Mouse (Mus musculus): ENCODE measurements at regions not wholly inside any gene's neighbourhood (a gene's known extent, or its start where the extent isn't known, plus 50 kb on each side); places are given as distances from the start of the nearest gene placed in this dataset.

- no peak for DNase-seq (ENCODE audit: low read depth, low spot score)
Observed at GRCm38 (mm10) chr13:44077022-44077421, 292.4 kb downstream of the Cd83 start.

GRCm38 (mm10) chr13:44085621-44086510 is 301.3 kb downstream of the Cd83 start:
- peak; percentile 36 for DNase-seq (ENCODE audit: low read depth, low spot score)

GRCm38 (mm10) chr13:44086801-44087200 is 302.2 kb downstream of the Cd83 start:
- peak; percentile 39 for DNase-seq (ENCODE audit: low read depth, low spot score)

- no peak for DNase-seq (ENCODE audit: low read depth, low spot score)
Observed at GRCm38 (mm10) chr13:44097141-44097540, 312.6 kb downstream of the Cd83 start.

- no peak for DNase-seq (ENCODE audit: low read depth, low spot score)
Observed at GRCm38 (mm10) chr13:44099511-44099910, 314.9 kb downstream of the Cd83 start.

DNA sequence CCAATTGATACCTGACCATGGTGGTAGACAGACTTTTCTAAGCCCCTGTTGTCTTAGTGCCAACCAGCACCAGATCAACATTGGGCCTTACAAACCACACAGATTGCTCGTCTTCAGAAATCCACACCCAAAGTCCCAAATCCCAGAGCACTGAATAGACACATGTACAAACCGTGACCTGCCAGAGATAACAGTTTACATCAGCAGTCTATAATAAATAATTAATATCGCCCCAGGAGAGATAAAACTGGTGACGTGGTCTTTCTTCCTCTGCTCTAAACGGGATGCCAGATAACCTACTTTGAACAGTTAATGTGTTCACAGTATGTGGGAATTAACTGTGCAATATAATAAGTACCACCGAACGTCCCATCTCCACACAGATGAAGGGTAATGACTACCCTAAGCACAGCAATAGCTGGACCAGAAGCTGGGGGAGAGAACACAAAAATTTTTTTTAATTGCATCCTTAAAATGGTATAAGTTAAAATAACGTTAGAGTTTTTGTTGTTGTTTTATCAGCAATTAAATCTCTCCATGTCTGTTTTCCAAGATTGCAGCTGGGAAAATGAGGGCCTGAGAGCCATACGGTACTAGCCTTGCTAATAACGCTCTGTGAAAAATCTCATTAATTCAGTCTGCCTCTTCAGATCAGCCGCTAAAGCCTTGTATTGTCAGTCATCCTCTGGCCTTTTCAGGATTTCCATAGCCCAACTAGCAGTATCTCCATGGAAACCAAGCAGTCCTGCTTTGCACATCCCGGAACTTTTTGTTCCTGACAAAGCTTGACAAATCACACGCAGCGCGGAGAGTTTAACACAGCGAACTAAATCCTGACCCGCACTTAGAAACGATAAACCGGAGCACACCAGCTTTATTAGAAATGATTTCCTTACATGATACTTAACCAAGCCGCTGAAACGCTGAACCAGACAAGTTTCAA is 315.8 kb downstream of the Cd83 start:
- DNase-seq (ENCODE audit: low read depth, low spot score): no peak

GRCm38 (mm10) chr13:44101161-44101560 is 316.6 kb downstream of the Cd83 start:
- no peak for DNase-seq (ENCODE audit: low read depth, low spot score)

DNA sequence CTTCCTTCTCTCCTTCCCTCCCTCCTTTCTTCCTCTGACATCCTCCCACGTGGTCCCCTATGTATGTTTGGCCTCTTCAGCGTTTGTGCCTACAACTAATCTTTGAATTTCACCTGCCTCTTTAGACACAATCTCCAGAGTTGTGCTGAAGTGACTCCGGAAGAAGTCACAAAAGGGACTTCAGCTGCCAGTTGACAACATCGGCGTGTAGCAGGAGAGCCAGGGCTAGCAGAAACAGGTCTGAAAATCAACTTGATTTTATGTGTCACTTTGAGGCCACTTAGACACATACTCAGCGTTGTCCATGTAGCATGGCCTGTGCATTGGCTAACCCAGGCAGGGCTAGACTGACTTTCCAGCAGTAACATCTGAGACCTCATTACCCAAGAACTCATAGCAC is 317.2 kb downstream of the Cd83 start:
- no peak for DNase-seq (ENCODE audit: low read depth, low spot score)

- no peak for DNase-seq (ENCODE audit: low read depth, low spot score)
Observed at GRCm38 (mm10) chr13:44102257-44102656, 317.7 kb downstream of the Cd83 start.

DNA sequence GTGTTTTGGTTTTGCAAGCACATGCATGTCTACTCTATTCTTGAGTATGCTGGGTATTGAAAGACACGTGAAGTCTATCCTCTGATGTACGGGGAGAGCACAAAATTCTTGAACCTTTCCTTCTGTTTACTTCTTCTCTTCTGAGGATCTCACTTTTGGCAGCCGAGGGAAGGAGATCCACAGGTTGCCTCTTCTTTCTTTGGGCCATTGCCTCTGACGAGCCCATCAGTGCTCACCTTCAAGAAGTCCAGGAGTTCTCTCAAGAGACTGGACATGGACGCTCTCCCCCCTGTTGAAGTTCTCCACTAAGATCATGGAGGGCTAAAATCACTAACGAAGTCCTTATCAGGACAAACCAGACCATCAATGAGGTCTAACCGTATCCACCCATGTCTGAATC is 318.8 kb downstream of the Cd83 start:
- DNase-seq (ENCODE audit: low read depth, low spot score): no peak

DNA sequence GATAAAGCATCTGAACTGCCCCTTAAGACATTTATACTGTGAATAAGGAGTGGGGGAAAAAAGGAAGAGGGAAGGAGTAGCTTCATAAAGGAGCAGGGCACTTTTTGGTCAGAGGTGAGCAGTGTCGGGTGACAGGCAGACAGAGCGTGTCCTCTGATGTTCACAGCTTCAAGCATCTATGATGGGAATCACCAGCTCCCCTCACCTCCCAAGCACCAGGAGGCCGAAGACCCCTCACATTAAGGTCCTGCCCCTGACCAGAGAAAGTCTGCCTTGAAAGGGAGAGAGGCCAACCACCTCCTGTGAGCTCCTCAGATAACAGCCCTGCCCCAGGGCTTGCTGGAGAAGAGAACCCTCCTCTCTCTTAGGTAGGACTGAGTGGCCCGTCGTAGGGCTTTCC is 320.6 kb downstream of the Cd83 start:
- no peak for DNase-seq (ENCODE audit: low read depth, low spot score)

DNA sequence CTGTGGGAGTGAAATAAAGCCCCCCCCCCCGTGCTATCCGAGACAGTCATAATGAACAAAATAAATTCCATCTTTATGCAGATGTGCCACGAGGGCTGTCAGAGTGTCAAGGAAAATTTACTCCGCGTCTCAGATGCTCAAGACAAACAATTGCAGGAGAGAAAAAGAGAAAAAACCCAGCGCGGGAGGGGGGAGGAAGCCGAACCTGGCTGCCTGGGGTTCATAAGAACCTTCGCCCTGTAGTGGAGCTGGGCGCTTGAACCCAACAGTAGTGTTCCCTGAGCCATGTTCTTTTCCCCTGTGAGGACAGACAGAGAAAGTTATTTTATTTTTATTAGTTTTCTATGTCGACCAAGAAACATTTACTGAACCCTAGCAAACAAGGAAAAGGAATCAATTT is 324.1 kb downstream of the Cd83 start:
- DNase-seq (ENCODE audit: low read depth, low spot score): no peak

DNA sequence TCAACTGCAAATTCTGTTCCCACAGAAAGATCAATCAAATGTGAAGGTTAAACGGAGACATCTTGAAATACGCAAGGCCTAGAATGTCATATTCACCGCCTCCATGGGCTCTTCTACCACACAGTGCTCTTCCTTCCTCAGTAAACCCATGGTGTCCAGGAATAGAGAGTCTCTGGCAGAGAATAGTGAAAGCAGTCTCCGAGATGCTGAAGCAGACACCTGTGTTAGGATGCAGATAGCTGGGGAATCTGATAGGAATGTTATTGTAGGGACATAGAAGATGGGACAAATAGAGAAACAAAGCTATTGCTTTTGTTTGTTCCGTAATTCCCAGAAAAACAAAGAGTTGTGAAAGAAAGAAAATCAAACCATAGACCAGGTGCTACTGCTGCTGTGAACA is 328.5 kb downstream of the Cd83 start:
- DNase-seq (ENCODE audit: low read depth, low spot score): no peak

- DNase-seq (ENCODE audit: low read depth, low spot score): no peak
Observed at GRCm38 (mm10) chr13:44114856-44115255, 330.3 kb downstream of the Cd83 start.

- DNase-seq (ENCODE audit: low read depth, low spot score): no peak
Observed at GRCm38 (mm10) chr13:44117841-44118240, 333.3 kb downstream of the Cd83 start.

DNA sequence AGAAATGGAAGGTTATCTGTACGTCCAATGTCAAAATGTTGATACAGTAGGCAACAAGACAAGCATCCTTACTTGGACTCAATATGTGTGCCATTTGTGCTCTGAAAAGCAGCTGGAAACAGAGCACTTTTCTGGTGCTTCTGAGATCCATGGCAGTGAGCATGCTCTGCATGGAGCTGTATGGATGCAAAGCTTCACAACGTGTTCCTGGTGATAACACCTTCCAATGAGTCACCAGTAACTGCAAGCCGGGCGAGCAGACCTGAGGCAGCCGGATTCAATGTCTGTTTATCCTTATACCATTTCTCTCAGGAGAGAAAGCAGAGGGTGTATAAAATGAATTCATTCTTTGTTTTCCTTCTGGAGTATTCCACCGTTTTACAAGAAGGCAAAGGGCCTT is 334.3 kb downstream of the Cd83 start:
- no peak for DNase-seq (ENCODE audit: low read depth, low spot score)

- no peak for DNase-seq (ENCODE audit: low read depth, low spot score)
Observed at GRCm38 (mm10) chr13:44121241-44121671, 336.7 kb downstream of the Cd83 start.

- no peak for DNase-seq (ENCODE audit: low read depth, low spot score)
Observed at GRCm38 (mm10) chr13:44121932-44122331, 337.4 kb downstream of the Cd83 start.

DNA sequence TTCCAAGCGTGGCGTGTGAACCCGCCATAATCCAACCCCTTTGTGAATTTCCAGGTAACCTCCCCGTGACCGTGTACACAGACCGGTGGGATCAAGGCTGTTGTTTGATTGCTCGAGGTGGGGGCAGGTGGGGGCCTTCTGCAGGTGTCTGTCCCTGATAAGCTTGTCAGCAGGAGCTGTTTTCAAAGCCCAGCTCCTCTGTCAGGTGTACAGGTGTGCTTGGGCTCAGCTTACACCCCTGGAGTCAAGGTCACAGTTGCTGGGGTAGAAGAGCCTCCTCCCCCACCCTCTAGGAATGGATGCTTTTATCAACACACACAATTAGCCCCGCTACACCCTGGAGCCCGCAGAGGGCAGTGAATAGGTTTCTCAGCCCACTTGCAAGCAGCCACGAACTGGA is 341.6 kb downstream of the Cd83 start:
- no peak for DNase-seq (ENCODE audit: low read depth, low spot score)

GRCm38 (mm10) chr13:44128506-44129274 is 344.1 kb downstream of the Cd83 start:
- no peak for DNase-seq (ENCODE audit: low read depth, low spot score)

DNA sequence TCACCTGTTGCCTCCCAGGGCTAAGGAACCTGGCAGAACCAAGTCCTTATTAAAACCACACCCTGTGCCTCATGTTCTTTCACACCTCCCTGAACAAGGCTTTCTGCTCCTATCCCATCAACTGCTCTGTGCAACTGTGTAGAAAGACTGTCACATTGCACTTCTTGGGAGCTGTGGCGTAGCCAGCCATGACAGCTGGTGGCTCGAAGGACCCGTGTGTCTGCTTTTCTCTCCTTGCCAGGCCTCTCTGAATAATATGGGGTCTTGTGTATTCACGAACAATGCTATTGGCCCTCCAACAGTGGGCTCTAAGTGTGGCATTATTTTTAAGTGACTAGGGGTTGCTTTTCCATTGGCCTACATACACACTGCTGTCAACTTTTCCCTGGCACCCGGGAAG is 347.3 kb downstream of the Cd83 start:
- DNase-seq (ENCODE audit: low read depth, low spot score): no peak

GRCm38 (mm10) chr13:44132510-44132909 is 347.9 kb downstream of the Cd83 start:
- no peak for DNase-seq (ENCODE audit: low read depth, low spot score)
